Mouse (Mus musculus) CD4-positive, CD25-positive, alpha-beta regulatory T cell, adult 2 months (primary cell): ENCODE data around the gene Gm4070.
"Not testable (repeated sequence)": the region's sequence is repeated elsewhere in the genome, so short reads cannot be mapped to it uniquely, and the experiment has no call there.

ENCODE experiments used
- DNase-seq: peaks from one replicate; pipeline ENCODE4 v3.0.0-alpha.2; 2012; ENCODE audit warnings: low read depth, low spot score

Gm4070 gene

DNA sequence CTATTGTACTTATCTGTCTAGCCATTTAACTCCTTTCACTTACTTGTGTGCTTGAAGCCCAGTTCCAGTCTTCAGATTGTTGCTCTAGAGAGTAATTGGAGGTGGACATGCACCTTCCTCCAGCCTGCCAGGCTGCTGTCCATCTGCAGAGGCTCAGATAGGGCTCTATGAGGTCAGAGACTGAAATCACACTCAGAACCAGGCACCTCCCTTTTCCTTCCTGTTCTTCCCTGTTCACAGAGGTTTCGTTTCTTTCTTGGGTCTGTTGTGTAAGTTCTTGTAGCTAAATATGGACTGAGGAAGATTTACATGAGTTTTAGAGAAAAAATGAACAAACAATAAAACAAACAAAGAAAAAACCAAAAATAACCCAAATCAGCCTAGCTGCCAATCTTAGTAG is at the start of gene Gm4070:
Gene Gm4070, minus strand, starts transcription at position 156 of the 400 bp plus-strand sequence.
- not testable (repeated sequence) for DNase-seq

DNA sequence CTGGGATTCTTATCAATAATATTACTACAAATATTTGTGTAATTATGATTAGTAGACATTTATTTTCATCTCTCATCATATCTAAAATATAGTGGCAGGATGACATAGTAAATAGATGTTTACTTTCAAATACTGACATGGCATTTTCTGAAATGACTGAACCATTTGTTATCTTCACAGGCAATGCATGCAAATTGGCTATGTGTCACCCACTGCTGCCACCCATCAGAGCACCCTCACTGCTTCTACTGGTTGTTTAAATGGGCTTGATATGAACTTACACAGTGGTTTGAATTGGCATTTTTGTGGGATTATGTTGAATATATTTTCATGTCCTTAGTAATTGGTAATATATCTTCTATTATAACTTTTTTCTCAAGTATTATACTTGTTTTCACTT is 773 bp upstream of the Gm4070 start:
- DNase-seq, result not testable (repeated sequence)

DNA sequence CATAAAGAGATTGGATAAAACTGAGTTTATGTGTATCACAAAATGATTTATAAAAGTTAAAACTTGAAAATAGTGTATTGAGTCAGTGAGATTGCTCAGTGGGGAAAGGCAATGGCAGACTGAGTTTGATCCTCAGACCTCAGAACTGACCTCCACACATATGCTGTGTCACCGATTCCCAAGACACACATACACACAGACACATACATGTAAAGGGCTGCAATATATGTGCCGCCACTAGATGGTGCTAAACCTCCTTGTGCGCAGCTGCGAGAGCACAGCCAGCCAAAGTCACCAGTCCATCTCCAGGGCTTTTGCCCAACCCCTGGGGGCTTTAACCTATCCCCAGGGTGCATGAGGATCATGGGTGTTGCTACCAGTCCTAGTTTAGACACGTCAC is 1.4 kb downstream of the Gm4070 start:
- DNase-seq, result not testable (repeated sequence)

- not testable (repeated sequence) for DNase-seq
Measured at GRCm38 (mm10) chr7:105945238-105945637, 8.5 kb downstream of the Gm4070 start.

- not testable (repeated sequence) for DNase-seq
Measured at GRCm38 (mm10) chr7:105932132-105932531, 21.6 kb downstream of the Gm4070 start.

DNA sequence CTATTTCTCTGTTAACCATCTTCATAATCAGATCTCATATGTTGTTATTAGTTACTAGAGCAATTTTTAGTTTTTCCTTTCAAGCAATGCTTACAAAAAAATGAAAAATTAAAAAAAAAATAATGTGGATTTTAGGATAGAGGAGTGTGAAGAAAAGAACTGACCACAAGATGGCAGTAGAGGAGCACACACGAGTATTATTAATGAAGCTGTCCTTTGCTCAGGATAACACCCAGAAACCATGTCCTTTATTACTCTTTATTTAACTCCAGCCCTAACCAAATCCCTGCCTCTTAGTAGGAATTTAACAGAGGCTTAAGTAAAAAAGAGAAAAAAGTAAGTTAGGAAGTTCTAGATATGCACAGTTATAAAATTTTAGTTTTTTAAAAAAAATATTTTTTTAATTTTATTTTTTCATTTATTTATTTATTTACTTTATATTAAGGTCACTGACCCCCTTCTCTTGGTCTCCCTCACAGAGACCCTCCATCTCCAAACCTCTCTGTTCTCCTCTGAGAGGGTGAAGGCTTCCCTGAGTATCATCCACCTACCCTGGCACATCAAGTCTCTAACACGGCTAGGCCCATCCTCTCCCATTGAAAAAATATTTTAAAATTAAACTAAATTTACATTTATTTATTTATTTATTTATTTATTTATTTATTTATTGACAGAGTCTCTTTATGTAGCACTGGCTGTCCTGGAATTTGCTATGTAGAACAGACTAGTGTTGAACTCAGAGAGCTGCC is 70.0 kb downstream of the Gm4070 start:
- DNase-seq, result not testable (repeated sequence)

DNA sequence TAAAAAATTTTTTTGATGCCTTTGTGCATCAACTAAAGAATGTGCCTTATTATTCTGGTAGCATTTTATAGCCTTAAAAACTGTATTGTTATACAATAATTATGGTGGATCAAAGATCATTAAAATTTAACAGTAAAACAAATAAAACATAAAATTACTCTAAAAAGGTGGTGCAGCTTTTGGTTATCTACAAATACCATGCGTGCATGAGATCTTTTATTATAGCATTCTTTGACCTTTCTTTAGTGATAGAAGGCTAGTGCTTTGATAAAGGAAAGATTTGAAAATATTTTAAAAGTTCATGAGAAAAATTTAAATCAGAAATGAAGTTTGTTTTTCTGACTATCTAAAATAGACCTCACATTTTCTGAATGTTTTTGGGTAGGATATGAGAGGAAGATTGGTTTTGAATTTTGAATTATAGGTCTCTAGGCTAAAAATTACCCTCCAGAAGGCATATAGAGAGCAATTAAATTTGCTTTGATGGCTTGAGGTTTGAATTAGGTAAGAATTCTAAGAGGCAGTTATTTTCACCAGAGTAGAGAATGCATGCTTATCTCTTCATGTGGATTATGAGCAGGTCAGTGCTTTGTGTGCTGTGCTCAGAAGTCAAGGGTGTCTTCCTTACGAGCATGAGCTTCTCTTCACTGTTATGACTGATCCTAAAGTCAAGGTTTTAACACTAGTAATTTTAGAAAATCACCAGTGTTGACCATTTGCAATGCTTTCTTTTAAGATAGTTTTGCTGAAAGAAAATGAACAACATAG is 73.9 kb downstream of the Gm4070 start:
- DNase-seq, result not testable (repeated sequence)

DNA sequence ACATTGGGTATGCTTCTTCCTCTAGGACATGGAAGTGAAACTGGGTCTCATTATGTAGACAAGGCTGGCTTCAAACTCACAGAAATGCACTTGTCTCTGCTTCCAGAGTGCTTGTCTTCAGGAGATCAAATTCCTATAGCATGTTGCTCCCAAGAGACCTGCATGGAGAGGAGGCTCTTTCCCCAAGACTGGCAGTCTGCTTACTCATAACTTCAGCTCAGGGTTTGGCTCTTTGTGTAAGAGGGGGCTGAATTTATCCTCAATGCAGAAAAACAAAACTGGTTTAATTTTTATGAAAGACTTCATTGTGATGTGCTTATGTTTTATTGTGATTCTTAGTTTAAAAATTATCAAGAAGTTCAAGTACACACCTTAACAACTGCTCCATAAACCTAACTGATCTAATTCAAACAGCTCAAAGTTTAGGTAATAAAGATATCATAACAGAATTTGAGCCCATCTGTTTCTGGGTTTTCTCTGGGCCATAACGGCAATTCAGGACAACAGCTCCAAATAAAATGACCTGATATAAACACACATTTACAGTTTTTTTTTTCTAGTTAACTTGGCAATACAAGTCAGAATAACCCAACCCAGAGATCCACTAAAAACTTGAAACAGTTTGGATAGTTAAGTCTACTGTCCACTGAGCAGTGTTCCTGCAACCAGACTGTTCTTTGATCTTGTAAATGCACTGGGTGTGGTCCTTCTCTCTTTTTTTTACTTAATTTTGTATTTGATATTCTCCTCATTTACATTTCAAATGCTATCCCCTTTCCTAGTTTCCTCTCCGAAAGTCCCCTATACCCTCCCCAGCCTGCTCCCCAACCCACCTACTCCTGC is 97.8 kb downstream of the Gm4070 start:
- DNase-seq, result not testable (repeated sequence)
